Mouse (Mus musculus): Measurements from ENCODE around the gene Rgs6. TPM values are rescaled to one million over a fixed set of nuclear protein-coding genes. Genes with fewer than 3 reads are reported as not detected.

Gene Rgs6
- polyA plus RNA-seq, 1 experiment from 2014 or later: 1.9 TPM

DNA sequence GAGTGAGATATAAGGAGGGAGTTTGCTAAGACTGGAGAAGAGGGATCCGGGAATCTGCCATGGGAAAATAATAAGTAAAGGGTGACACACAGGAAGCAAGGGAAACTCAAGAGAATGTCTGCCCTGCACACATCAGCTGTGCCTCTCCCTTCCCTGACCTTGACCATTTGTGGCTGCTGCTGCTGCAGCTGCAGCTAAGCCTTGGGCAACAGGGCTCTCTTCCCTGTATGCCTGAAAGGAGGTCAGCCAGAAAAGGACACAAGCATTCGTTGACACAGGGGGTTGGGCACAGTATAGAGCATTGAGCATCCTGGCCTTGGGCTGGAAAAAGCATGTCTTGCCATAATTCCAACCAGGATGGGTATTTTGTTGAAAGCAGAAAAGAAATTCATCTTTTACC is 558.8 kb downstream of the Rgs6 start:
- TF ChIP-seq CTCF (IDR thresholded peaks at IDR 0.05): no peak
- ChIA-PET POLR2A (no interaction called here), CTCF (no interaction called here)
- no peaks in the 10 kb centered on the region for H3K27me3 ChIP-seq
- in situ Hi-C loops (cut with MboI; ENCODE audit: low pct_unique_long_range_greater_than_20kb): no loop called here
- ATAC-seq (no peak), DNase-seq (ENCODE audit: low read depth, low spot score) (no peak)

DNA sequence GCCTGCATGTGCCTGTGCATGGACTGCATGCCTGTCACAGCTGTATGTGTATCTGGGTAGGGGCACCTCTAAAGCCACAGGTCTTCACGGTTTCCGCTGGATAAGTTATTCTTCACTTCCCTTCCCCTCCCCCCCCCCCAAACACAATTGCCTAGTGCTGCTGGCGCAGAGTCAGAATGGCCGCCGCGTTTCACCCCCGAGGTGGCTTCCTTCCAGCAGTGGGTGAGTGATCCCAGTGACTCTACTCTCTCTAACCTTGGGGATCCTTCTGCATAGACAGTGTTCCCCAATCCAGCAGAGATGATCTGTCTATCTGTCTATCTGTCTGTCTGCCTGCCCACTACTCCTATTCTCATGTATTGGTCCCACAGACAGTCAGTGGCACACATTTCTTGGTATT is 561.9 kb downstream of the Rgs6 start:
- H3K27me3 ChIP-seq: peaks cover 3% of the 10 kb centered on the region
- POLR2A ChIA-PET: no interaction called here
- ATAC-seq (no peak), DNase-seq (ENCODE audit: low read depth, low spot score) (no peak)
- CTCF ChIA-PET: no interaction called here
- no peak for TF ChIP-seq CTCF (IDR thresholded peaks at IDR 0.05)
- in situ Hi-C loops (cut with MboI; ENCODE audit: low pct_unique_long_range_greater_than_20kb): no loop called here

- in situ Hi-C loops (cut with MboI; ENCODE audit: low pct_unique_long_range_greater_than_20kb): no loop called here
These were observed 562.7 kb downstream of the Rgs6 start for GRCm38 (mm10) chr12:83150813-83151212.

GRCm38 (mm10) chr12:83151474-83151873 is 563.4 kb downstream of the Rgs6 start:
- ChIA-PET CTCF (no interaction called here), POLR2A (no interaction called here)
- no peak for ATAC-seq
- TF ChIP-seq CTCF (IDR thresholded peaks at IDR 0.05): no peak
- in situ Hi-C loops (cut with MboI; ENCODE audit: low pct_unique_long_range_greater_than_20kb): no loop called here
- DNase-seq (ENCODE audit: low read depth, low spot score): no peak
- H3K27me3 ChIP-seq: peaks cover 3% of the 10 kb centered on the region

More at GRCm38 (mm10) chr12:83150813-83151212, 562.7 kb downstream of the Rgs6 start:
- peaks cover 3% of the 10 kb centered on the region for H3K27me3 ChIP-seq
- TF ChIP-seq CTCF (IDR thresholded peaks at IDR 0.05): no peak
- ChIA-PET CTCF (no interaction called here), POLR2A (no interaction called here)
- no peak for ATAC-seq
- DNase-seq (ENCODE audit: low read depth, low spot score): no peak

DNA sequence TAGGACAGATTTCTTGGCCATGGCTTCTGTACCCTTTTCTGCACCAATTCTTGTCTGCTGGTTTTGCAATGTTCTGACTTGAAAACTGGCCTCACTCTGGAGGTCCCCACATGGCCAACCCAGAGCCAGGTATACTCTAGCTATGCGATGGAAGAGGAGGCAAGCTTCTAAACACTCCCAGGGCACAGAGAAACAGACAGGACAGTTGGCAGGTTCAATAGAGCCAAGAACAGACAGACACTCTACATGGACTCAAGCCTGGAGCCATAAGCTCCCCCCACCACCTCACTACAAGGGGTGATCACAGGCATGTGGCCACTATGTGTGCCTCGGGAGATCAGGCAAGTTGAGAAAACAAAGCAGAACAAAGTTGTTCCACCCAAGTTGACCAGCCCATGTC is 572.1 kb downstream of the Rgs6 start:
- ChIA-PET POLR2A (no interaction called here), CTCF (no interaction called here)
- H3K27me3 ChIP-seq: peaks cover 9% of the 10 kb centered on the region
- ATAC-seq (no peak), DNase-seq (ENCODE audit: low read depth, low spot score) (no peak)
- no peak for TF ChIP-seq CTCF (IDR thresholded peaks at IDR 0.05)
- in situ Hi-C loops (cut with MboI; ENCODE audit: low pct_unique_long_range_greater_than_20kb): no loop called here

DNA sequence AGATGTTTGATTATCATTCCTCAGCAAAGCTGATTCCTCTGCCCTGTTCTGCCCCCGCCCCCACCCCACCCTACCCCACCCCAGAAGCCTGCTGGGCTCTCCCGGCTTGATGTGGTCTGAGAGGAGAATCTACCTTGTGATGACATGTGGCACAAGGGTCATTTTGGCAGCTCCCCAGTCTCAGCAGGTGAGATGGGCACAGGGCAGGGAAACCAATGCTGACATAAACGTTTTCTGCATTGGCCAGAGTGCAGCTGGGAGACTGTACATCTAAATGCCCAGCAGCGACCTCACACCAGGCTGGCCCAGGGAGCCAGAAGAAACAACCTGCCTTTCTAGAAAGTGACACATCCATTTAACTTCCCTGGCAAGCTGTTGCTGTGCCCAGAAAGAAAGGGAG is 572.6 kb downstream of the Rgs6 start:
- no peak for ATAC-seq
- POLR2A ChIA-PET: no interaction called here
- no peak for TF ChIP-seq CTCF (IDR thresholded peaks at IDR 0.05)
- peaks cover 11% of the 10 kb centered on the region for H3K27me3 ChIP-seq
- in situ Hi-C loops (cut with MboI; ENCODE audit: low pct_unique_long_range_greater_than_20kb): no loop called here
- DNase-seq (ENCODE audit: low read depth, low spot score): no peak
- CTCF ChIA-PET: no interaction called here

DNA sequence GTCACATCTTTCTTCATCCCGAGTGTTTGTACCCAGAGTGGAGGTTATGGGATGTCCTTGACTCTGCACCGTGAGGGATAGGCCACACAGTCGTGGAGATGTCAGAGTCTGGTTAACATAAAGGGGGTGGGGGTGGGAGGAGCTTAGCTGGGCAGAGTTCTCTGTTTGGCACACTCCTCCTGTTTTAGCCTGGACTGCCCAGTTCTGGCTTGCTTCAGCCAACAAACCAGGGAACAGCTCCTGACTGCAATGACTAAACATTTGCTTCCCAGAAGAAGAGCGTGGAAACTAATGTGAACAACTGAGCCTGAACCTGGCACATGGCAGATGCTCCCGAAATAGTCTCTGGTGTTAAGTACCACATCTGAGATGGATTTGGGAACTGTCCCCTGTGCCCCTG is 575.6 kb downstream of the Rgs6 start:
- in situ Hi-C loops (cut with MboI; ENCODE audit: low pct_unique_long_range_greater_than_20kb): no loop called here
- no peak for ATAC-seq
- no peak for DNase-seq (ENCODE audit: low read depth, low spot score)
- peaks cover 14% of the 10 kb centered on the region for H3K27me3 ChIP-seq
- CTCF ChIA-PET: no interaction called here
- POLR2A ChIA-PET: no interaction called here
- no peak for TF ChIP-seq CTCF (IDR thresholded peaks at IDR 0.05)

DNA sequence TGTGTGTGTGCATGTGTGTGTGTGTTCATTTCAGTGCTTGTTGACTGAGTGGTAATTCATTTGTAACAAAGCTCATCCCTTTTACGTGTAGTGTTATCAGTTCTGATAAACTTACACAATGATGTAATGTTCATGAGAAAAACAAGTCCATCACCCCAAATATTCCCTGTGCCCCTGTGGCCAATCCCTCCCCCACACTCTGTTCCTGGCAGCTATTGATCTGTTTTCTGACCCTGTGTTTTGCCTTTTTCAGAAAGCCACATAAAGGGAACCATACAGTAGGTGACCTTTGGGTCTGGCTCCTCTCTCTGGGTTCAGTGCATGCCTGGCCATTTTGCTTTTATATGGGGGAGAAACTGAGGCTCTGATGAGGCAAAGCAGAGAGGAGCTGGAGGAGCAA is 577.0 kb downstream of the Rgs6 start:
- TF ChIP-seq CTCF (IDR thresholded peaks at IDR 0.05): no peak
- CTCF ChIA-PET: no interaction called here
- ATAC-seq (no peak), DNase-seq (ENCODE audit: low read depth, low spot score) (no peak)
- in situ Hi-C loops (cut with MboI; ENCODE audit: low pct_unique_long_range_greater_than_20kb): no loop called here
- peaks cover 16% of the 10 kb centered on the region for H3K27me3 ChIP-seq
- POLR2A ChIA-PET: no interaction called here

DNA sequence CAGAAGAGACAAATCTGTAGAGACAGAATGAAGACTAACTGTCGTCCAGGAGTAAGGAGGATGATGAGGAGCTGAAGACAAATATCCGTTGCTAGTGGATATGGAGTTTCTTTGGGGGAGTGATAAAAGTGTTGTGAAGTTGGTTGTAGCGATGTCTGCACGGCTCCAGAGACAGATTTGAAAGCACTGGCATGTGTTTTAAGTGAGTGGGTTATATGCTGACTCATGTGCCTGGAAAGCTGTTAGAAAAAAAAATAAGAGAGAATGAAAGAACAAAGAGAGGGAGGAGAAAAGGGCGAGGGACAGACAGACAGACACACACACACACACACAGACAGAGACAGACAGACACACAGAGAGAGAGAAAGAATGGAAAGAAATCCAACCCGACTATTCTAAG is 580.2 kb downstream of the Rgs6 start:
- in situ Hi-C loops (cut with MboI; ENCODE audit: low pct_unique_long_range_greater_than_20kb): no loop called here
- H3K27me3 ChIP-seq: peaks cover 20% of the 10 kb centered on the region
- ChIA-PET POLR2A (no interaction called here), CTCF (no interaction called here)
- no peak for ATAC-seq
- no peak for DNase-seq (ENCODE audit: low read depth, low spot score)
- TF ChIP-seq CTCF (IDR thresholded peaks at IDR 0.05): no peak

GRCm38 (mm10) chr12:83169495-83170209 is 581.6 kb downstream of the Rgs6 start:
- ATAC-seq (no peak), DNase-seq (ENCODE audit: low read depth, low spot score) (no peak)
- in situ Hi-C loops (cut with MboI; ENCODE audit: low pct_unique_long_range_greater_than_20kb): no loop called here
- no peak for TF ChIP-seq CTCF (IDR thresholded peaks at IDR 0.05)
- POLR2A ChIA-PET: interaction anchor here (0.7 kb wide), 1 partner anchor 604 kb away, joined by 3 read pairs; no protein-coding TSS in a partner anchor
- CTCF ChIA-PET: no interaction called here
- peaks cover 20% of the 10 kb centered on the region for H3K27me3 ChIP-seq

DNA sequence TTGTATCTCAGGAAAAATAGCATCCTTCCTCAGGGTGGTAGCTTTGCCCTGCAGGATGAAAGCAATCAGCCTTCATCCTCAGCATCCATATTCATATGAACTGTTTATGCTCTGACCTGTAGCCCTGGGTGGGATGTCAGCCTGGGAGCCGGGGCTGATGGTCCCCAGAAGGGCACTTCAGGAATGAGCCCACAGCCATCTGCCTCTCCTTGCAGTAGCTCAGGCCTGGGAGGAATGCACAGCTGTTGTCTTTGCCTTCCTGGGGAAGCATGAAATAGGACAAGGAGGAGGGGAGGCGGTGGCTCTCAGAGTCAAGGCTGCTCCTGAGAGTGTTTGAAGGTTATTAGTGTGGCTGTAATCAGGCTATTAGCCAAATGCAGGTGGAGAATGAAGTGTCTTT is 590.7 kb downstream of the Rgs6 start:
- TF ChIP-seq CTCF (IDR thresholded peaks at IDR 0.05): no peak
- POLR2A ChIA-PET: no interaction called here
- peaks cover 33% of the 10 kb centered on the region for H3K27me3 ChIP-seq
- DNase-seq (ENCODE audit: low read depth, low spot score) (no peak), ATAC-seq (no peak)
- CTCF ChIA-PET: no interaction called here
- in situ Hi-C loops (cut with MboI; ENCODE audit: low pct_unique_long_range_greater_than_20kb): no loop called here

DNA sequence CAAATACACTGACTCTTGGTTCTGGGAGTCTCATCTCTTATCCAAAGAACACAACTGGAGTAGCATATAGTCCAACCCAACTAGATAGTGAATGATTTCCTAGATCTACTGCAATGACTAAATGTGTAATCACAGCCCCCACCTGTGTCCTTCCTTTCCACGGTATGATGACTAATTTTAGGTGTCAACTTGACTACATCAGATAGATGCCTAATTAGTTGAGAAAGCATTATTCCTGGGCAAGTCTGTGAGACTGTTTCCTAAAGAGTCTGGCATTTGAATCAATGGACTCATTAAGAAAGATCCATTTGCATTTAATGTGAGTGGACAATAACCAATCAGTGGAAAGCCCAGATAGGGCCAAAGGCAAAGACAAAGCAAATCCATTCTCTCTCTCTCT is 591.8 kb downstream of the Rgs6 start:
- ChIA-PET POLR2A (no interaction called here), CTCF (no interaction called here)
- in situ Hi-C loops (cut with MboI; ENCODE audit: low pct_unique_long_range_greater_than_20kb): no loop called here
- peaks cover 31% of the 10 kb centered on the region for H3K27me3 ChIP-seq
- ATAC-seq (no peak), DNase-seq (ENCODE audit: low read depth, low spot score) (no peak)
- no peak for TF ChIP-seq CTCF (IDR thresholded peaks at IDR 0.05)

Data from Patski (cell line).